Mouse (Mus musculus) kidney, adult 9 months (tissue): ENCODE data around the gene Macc1.

Experiments
- DNase-seq: peaks from one replicate; pipeline ENCODE4 v3.0.0; 2022

The Macc1 gene

GRCm38 (mm10) chr12:119390192-119390684 is 76.2 kb downstream of the Macc1 start:
- DNase-seq = peak; percentile 43

DNA sequence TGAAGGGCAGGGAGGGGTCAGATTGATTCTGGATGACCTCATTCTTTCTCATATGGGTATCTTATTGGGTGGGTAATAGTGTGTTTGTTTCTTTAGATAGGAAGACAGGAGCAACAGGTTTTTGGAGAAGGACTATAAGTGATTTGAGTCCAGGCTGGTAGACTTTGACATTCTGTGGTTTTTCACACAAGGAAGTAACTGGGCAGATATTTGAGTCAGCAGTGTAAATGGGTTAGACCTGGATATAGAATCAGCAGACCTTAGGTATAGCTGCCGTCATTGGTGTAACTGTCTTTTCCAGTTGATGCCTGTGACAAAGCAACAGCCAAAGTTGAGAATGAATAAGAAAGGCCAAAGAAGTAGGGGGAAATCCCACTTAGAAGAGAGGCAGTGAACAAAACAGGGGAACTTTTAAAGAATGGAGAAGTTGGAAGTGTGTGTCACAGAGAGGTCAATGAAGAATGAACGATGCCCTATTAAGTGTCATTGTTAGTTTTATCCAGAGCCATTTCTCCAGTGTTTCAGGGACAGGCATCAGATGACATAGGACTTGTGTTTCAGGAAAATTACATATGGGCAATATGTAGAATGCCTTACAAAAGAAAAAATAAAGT is 84.1 kb downstream of the Macc1 start:
- DNase-seq = no peak

- DNase-seq = no peak
Observed at GRCm38 (mm10) chr12:119402273-119402672, 88.2 kb downstream of the Macc1 start.

GRCm38 (mm10) chr12:119402796-119403195 is 88.7 kb downstream of the Macc1 start:
- DNase-seq = peak; percentile 18

DNA sequence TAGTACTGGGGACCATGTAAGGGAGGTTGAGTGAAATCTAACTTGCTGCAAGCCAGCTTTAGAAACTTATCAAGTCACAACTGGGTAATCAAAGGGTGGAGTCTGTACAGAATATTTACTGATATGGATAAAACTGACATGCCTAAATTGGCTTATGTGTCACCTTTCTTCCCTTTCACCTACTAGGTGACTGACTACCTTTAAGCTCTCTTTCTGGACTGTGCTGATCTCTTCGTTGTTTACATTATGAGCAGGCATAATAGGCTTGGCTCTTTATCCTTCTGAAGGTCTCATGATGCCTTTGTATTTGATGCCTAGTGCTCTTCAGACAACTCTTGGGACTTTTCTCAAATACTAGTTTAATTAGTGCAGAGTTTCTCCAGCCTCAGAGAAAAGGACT is 90.7 kb downstream of the Macc1 start:
- no peak for DNase-seq

GRCm38 (mm10) chr12:119410522-119410921 is 96.5 kb downstream of the Macc1 start:
- DNase-seq = no peak

GRCm38 (mm10) chr12:119410956-119411355 is 96.9 kb downstream of the Macc1 start:
- DNase-seq = no peak

- no peak for DNase-seq
Observed at GRCm38 (mm10) chr12:119411982-119412381, 97.9 kb downstream of the Macc1 start.

- DNase-seq = no peak
Observed at GRCm38 (mm10) chr12:119415900-119416299, 101.8 kb downstream of the Macc1 start.

DNA sequence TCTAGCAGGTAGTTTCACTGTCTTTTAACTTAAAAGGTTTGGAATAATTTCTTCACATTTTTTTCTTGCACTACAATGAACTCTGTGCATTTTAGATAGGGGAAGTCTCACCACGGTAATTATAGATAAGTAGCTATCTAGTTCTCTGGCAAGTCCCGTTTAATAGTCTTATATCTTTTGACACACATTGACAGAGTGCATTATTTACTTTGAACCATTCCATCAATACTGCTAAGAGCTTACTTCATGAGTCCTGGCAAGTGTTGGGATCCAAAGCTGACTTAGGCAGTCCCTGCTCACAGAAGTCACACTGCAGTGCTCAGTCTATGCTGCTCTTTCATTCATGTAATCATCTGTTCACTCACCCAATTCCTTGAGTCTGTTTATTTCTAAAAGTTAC is 111.7 kb downstream of the Macc1 start:
- DNase-seq = no peak

DNA sequence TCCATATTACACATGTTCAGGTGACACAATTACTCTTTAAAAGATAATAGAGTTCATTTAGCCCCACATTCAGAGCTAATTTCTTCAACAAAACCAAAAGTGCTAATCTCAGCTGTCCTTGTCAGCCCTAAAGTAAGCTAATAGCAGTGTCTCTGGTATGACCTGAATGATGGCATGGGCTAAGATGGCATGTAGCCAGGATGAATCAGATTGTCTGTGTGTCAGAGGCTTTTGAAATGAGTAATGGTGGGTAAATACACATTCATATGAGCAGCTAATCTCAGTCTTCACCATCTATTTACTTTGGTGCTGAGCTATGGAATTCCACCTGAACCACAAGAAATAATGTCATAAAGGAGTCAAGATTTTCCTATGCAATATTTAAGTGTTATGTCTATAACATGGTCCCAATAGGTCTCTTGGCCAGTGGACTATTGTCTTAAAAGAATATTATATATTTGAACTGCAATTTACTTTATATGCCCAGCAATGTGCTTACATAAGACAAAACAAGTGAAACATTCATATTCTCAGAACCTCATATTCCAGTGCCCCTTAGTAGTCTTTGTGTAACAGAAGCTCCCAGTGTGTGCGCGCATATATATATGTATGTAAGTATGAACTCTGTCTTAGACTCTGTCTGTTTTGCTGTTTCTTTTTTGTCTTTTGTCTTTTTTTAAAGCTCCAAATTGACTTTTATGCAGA is 112.3 kb downstream of the Macc1 start:
- DNase-seq = no peak

- DNase-seq = peak; percentile 66
Observed at GRCm38 (mm10) chr12:119426887-119427204, 112.8 kb downstream of the Macc1 start.

DNA sequence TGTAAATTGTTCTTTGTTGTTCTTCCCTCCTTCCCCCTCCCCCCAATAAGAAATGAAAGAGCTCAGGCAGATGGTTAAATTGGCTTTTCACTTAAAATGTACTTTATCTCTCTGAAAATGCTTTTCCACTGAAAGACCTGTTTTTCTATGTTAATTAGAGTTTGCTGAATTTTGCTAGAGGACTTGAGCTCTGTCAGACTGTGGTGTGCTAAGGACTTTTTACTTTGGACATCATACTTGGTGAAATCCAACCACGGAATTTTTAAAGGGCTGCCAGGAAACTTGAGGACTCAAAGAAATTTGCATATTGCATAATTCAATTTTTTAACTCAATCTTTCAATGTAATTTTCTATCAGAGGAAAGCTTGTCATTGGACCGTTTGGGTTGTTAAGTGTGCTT is 126.7 kb downstream of the Macc1 start:
- peak; percentile 37 for DNase-seq

DNA sequence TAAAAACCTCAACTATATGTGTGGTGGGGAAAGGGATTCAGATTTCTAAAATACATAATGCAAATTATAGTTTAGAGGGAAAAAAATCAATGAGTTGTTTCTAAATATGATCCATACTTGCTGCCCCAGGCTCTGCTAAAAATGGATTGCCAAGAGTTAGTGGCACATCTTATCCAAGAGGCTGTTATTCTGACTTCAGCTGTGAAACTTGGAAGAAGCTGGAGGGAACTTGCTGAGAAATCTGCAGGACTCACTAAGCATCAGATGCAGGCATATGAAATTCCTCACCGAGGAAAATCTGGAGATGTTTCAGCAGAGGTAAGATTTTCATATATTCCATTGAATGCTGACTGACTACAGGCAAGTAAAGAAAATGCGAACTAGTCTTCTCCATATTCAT is 136.0 kb downstream of the Macc1 start:
- no peak for DNase-seq

- DNase-seq = no peak
Observed at GRCm38 (mm10) chr12:119451232-119451631, 137.2 kb downstream of the Macc1 start.

GRCm38 (mm10) chr12:119454076-119454475 is 140.0 kb downstream of the Macc1 start:
- DNase-seq = no peak

- no peak for DNase-seq
Observed at GRCm38 (mm10) chr12:119464040-119464939, 150.2 kb downstream of the Macc1 start.

DNA sequence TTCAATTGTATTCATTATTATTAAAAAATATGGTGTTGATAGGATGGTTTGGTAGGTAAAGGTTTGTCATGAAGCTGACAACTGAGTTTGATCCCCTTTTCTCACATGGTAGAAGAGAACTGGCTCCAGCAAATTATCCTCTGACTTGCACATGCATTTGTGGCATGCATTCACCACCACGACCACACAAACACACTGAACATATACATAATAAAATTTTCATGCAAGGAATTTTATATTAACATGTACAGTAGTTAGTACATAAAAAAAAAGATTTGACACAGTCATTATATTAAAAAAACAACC is 150.8 kb downstream of the Macc1 start:
- no peak for DNase-seq

DNA sequence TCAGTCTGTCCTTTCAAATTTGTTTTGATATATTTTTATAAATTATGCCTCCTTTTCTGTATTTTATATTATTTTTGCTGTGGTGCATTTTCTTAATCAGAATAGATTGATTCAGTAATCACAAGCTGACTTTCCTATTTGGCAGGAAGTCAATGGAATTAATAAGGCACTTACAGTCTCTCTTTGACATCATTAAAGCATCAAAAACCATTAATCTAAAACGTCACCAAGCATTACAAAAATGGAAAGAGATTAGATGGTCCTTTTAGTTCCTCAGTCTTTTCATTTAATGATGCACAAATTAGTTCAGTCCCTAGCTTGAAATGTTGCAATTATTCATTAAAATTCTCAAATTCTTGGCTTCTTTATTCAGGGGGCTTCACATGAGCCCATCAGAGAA is 153.6 kb downstream of the Macc1 start:
- DNase-seq = no peak

DNA sequence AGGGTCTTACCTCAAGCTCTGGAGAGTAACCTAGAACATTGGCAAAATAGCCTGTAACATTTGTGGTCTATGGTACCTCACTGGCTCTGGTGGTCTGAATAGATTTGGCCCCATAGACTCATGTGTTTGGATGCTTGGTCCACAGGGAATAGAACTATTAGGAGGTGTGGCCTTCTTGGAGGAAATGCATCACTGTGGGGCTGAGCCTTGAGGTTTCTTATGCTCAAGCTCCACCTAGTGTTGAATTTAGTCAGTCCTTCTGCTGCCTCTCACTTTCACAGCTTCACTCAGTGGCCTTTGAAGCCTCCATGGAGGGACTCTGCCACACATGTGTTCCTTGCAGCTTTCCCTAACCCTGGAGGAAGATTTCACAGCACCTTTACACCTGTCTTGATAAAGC is 156.2 kb downstream of the Macc1 start:
- DNase-seq = peak; percentile 31

DNA sequence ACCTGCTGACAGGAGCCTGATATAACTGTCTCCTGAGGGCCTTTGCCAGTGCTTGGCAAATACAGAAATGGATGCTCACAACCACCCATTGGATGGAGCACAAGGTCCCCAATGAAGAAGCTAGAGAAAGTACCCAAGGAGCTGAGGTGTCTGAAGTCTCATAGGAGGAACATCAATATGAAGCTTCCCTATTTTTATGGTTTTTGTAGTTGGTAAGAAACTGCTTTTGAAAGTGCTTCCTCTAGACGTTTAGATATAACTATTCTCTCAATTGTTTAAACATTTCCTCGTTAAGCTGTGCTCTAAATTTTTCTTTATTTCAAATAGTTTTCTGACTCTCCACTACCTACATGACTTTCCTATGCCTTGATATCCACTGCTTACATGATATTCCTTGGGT is 169.2 kb downstream of the Macc1 start:
- DNase-seq = no peak

DNA sequence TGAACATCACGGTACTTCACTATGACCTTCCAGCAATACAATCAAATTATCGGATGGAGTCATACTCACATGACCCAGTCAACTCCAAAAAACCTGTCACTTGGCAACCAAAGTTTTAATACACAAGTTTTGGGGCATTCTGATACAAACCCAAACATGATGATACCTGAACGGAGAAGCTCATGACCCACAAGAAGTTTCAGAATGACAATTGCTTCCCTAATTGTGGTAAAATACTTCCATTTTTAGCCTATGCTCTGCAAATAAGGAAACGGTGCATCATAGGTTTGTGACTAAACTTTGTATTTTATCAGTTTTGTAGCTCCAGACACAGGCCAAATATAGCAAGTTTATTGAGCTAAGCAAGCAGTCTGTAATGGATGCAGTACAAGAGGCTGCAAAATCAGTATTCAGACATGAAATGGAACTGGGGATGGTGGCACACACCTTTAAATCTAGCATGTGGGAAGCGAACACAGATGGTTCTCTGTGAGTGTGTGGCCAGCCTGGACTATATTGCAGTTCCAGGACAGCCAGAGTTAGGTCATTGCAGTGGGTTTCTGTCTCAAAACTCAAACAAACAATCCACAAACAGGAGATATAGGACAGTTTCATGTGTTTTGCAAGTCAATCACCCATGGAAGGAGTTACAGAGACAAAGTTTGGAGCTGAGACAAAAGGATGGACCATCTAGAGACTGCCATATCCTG is 170.0 kb downstream of the Macc1 start:
- DNase-seq = peak; percentile 10

DNA sequence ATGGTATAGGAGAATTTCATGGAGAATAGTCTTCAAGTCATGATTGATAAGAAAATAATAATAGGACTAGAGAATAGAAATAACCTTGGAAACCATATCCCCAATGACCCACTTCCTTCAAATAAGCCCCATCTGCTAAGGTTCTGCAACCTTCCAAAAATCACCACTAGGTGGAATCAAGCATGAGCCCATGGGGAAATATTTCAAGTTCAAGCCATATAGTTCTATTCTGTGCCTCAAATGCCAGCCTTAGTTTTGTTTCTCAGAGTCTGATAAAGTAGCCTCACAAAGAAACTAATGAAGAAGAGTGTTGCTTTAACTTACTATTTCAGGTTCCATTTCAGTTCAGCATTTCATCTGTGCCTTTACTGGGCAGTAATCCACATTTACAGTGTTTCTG is 197.1 kb downstream of the Macc1 start:
- peak; percentile 5 for DNase-seq
